Mouse (Mus musculus): ENCODE measurements at regions not wholly inside any gene's neighbourhood (a gene's known extent, or its start where the extent isn't known, plus 50 kb on each side); places are given as distances from the start of the nearest gene placed in this dataset.

DNA sequence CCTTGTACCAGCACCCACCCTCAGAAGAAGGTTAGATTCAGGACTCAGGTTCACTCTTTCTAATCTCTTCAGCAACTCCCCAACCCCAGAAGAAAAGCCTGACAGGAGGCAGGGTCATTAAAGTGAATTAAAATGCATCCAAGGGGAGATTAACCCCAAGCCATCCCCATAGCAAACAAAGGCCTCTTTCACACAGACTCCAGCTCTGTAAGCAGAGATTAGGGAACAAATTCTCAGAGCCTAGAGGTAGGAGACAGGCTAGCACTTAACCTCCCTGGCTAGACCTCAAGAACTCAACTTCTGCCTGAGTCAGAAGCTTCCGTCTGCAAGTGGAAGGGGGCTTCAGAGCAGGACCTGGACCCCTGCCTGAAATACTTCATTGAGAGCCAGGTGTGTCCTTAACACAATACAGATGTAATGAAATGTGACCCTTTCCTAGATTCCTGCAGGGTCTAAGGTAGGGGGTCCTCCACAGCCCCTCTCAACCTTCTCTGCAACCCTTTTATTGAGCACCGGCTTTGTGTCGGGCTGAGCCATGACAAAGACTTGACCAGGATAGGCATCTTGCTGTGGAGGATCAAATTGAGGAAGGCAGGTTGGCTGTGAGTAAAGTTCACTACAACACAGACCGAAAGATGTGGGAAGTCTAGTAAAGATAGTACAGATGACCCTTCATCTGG is 379.6 kb downstream of the Tns1 start:
- no peak for ATAC-seq (replicated peaks; ENCODE audit: low FRiP score, low TSS enrichment, poor library complexity, severe bottlenecking)

DNA sequence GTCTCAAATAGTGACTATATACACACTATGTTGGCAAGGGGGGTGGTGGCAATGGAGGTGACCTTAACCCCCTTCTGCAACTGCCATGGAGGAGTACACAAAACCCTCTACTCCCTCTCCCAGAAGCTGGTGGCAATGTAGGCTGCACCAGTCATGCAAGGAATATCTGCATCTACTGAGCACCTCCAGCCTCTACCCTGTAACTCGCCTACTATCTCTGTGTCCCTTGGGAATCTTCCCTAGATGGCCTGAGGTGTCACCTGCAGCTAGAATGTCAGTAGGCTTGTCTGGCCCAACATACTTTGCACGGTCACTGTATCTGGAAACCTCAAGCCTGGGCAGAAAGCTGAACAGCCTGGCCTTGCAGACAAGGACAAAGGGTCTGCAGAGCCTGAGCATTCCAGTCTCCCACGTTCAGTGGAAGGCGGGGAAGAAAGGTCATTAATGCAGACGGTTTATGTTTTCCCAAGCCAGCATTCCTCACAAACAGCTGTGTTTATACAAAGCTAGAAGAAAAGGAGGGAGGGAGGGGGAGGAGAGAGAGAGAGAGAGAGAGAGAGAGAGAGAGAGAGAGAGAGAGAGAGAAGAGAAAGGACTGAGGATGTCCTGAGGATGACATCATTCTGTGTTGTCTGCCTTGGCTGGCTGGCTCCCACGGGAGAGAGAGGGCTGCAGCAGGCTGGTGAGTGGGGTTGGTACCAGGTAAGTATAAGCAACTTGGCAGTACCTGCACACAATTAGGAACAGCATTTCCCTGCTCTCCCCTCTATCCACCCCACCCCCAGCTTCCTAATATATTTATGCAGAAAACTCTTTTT is 380.3 kb downstream of the Tns1 start:
- ATAC-seq (replicated peaks; ENCODE audit: low FRiP score, low TSS enrichment, poor library complexity, severe bottlenecking) = no peak

DNA sequence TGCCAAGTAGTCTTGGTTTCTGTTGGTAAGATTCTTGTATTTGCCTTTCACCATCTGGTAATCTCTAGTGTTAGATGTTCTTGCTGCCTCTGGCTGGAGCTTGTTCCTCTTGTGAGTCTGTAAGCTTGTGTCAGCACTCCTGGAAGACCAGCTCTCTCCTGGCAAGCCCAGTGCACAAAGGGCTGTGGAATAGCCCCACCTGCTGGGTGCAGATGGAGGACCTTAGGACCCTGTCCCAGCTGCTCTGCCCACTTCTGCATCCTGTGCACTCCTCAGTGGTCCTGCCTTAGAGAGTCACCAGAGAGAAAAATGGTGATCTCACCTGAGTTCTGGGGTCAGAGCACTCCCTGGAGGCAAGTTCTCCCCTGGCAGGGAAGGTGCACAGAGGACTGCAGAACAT is 387.2 kb downstream of the Tns1 start:
- no peak for ATAC-seq (replicated peaks; ENCODE audit: low FRiP score, low TSS enrichment, poor library complexity, severe bottlenecking)

DNA sequence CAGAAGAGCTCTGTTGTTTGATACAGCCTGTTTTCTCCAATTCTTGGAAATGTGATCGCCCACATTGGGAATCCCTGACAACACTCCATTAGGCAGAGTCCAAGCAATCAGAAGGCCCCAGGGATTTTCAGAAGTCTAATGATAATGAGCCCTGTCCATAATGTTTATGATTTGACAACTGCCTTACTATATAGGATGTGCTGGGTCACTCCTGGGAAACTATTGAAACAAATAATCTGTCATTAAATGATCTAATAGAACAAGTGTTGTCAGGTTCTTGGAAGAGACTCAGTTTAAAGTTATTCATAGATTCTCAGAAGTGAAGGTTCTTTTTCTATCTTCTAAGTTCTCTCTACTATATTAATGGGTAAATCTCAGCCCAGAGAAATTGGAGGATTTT is 395.9 kb downstream of the Tns1 start:
- ATAC-seq (replicated peaks; ENCODE audit: low FRiP score, low TSS enrichment, poor library complexity, severe bottlenecking) = no peak

DNA sequence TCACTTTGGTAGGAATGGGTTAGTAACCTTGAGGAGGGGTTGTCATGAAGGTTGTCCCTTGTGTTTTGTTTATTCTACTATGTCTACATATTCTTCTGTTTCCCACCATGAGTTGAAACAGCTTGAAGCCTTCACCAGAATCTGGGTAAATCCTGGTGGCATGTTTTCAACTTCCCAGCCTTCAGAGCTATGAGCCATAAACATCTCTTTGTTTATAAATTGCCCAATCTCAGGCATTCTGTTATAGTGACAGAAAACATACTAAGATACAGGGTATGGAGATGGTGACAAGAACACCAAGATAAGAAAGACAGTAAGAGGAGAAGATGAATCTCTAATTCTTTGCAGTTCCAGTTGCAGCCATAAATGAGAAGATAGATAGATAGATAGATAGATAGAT is 396.5 kb downstream of the Tns1 start:
- ATAC-seq (replicated peaks; ENCODE audit: low FRiP score, low TSS enrichment, poor library complexity, severe bottlenecking) = no peak

DNA sequence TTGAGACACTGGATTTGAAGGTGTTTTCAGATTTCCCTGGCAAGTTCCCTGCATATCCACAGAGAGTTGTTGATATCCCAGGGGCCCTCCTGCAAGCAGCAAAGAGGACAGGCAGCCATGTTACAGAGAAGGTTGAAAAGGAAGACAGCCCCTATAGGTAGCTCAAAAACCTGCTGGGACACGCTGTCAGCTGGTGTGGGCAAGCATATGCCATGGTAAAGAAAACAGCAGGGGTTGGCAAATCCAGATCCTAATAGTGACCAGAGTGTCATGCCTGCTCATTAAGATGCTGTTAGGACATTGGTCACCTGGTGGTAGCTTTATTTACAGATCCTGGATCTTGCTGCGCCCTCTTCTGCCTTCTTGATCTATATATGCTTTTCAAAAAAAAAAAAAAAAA is 397.6 kb downstream of the Tns1 start:
- ATAC-seq (replicated peaks; ENCODE audit: low FRiP score, low TSS enrichment, poor library complexity, severe bottlenecking) = no peak

DNA sequence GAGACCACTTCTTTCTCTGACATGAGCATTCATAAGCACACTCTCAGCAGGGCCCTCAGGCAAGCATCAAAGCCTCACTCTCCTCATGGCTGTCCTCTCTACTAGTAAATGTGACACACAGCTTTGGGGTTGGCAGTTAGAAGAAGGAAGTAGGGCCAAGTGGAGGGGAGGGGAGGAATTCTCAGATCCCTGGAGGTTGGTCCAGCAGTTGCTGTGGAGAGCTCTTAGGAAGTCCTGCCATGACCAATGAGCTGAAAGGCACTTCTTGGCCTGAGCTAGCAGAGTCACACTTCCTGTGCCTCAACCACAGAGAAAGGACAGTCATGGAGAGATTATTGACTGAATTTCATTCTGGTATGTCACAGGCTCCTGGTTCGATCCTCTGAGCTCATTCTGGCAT is 398.8 kb downstream of the Tns1 start:
- no peak for ATAC-seq (replicated peaks; ENCODE audit: low FRiP score, low TSS enrichment, poor library complexity, severe bottlenecking)

DNA sequence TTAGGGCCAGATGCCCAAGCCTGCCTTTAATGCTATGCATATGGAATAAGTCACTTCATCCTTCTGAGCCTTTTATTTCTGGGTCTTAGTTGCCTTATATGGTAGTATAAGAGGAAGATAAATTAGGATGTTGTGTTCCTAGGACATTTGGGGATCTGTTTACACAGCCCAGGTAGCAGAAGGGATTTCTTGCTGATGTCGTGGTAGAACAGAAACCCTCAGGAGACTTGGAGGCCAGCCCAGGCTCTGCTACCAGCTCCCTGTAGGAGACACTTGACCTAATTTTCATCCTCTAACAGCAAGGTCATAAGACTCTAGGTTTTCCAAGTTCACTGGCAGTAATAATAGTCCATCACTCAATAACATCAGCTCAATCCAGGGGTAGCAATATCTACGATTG is 399.7 kb downstream of the Tns1 start:
- ATAC-seq (replicated peaks; ENCODE audit: low FRiP score, low TSS enrichment, poor library complexity, severe bottlenecking) = no peak

DNA sequence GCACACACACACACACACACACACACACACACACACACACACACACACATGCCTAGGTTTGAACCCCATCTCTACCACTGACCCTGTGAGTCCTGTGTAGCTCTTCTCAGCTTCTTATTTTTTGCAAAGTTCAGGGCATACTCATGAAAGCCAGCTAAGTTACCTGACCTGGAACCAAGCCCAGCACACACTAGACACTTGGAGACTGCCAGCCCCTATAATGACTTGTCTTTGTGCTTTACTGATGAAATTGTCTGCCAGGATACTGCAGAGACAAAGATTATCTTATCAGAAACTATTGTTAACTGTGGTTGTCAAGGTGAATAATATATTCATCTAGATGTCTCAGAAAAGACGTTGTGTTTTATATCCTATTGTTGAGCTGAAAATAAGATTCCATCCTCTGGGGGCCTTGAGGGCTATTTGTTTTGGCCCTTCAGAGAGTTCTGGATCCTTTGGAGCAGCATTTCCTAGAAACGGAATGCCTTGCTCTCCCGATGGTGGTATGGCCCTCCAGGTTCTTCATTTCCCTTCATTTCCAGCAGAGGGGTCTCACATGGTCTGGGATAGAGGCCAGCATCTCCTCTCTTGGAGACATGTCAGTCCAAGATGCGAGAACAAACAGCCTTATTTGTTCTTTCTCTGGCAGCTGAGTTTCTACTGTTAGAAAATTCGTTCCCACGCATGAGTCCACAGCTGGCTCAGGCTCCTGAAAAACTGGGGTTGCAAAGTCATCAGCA is 402.6 kb downstream of the Tns1 start:
- ATAC-seq (replicated peaks; ENCODE audit: low FRiP score, low TSS enrichment, poor library complexity, severe bottlenecking) = no peak

DNA sequence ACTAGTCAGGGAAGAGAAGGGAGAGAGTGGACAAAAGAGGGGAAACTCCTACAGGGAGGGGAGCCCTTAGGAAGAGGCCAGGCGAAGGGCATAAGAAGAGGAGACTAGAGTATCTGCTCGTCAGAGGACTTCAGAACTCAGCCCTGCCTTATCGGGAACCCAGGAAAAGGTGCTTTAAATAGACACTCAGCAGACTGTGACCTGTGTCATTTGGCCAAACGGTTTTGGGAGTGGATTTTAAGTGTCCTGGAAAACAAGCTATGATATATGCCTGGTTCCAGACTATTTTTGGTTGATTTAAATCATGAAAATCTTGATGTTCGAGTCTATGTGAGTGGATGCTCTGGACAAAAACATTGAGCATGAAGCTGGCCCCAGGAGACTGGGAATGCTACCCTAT is 405.8 kb downstream of the Tns1 start:
- ATAC-seq (replicated peaks; ENCODE audit: low FRiP score, low TSS enrichment, poor library complexity, severe bottlenecking) = no peak

DNA sequence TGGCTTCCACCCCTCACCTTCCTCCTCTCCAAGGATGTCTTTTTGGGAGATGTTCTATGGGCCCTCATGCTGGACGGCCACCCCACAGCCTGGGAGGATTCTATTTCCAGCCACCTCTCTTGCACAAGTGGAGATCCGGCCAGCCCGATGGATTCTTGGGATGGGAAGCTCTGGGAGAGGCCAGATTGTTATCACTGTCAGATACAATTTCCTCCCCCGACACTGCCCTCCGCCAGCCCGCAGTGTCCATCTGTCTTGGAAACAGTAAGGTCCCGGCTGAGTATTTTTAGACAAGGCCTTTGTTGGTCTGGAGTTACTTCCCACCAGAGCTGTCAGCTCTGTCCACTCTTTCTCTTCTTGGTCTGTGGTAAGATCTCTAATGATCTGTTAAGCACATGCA is 406.8 kb downstream of the Tns1 start:
- ATAC-seq (replicated peaks; ENCODE audit: low FRiP score, low TSS enrichment, poor library complexity, severe bottlenecking) = no peak

DNA sequence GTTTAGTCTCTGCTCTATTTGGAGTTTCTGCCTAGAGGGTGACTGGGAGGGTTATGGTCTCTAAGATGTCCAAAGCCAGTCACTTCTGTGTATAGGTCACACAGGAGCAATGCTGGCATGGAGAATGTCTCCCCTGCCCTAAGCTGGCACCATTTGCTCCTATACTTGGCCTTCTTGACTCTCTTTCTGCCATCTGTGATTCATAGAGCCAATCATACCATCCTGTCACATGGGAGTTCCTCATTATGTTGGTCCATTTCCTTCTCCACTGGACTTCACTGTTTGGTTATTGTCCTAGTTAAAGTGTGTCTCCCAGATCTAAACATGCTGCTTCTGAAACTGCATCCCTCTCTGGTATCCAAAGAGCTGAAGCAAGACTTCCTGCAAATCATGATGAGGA is 407.3 kb downstream of the Tns1 start:
- ATAC-seq (replicated peaks; ENCODE audit: low FRiP score, low TSS enrichment, poor library complexity, severe bottlenecking) = no peak

DNA sequence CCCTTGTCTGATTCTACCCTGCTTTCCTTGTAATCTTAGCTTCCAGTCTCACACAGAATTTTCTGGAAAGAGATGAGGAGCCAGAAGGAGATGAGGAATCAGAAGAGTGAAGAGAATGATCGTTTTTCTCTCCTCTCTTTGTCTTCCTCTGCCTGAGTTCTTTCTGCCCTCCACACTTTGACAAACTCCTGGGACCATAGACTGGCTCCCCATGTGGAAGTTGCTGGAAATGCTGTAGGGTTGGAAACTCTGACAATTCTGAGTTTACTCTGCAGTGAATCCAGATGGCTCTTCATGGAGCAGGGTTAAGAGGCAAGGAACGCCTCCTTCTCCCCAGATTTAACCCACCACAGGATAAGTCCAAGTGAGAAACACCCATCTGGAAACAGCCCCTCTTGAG is 408.7 kb downstream of the Tns1 start:
- ATAC-seq (replicated peaks; ENCODE audit: low FRiP score, low TSS enrichment, poor library complexity, severe bottlenecking) = no peak

DNA sequence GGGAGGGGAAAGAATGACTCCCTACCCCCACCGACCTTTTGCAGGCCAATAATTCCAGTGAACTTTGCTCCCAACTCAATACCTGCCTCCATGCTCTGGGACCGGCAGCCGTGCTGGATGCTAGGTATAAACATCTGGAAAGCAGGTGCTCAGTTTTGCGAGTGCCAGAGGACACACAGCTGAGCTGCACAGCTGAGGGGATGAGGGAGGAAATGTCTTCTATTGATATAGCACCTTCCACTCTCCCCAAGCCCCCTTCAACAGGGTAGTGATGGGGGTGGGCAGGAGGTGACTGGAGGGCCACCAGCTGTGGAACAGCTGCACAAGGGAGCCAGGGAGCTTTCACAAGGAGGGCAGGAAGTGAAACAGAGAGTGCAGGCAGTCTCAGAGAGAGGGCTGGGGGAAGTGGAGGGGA is 421.8 kb downstream of the Tns1 start:
- no peak for ATAC-seq (replicated peaks; ENCODE audit: low FRiP score, low TSS enrichment, poor library complexity, severe bottlenecking)

DNA sequence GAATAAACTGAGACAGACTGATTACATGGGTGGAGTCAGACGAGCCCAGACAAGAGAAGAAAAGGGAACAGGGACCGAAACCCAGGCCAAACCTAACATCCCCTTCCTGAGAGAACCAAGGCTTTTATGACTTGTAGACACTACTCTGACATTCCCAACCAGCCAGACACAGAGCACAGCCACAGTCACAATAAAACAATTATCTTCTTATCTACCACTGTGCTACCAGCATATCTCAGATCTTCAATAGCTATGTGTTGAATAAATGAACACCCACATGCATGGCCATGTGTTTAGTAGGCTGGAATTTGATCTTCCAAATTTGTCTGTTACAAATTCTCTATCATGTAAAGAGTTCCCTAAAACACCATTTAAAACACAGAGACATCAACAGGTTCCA is 430.7 kb downstream of the Tns1 start:
- no peak for ATAC-seq (replicated peaks; ENCODE audit: low FRiP score, low TSS enrichment, poor library complexity, severe bottlenecking)

DNA sequence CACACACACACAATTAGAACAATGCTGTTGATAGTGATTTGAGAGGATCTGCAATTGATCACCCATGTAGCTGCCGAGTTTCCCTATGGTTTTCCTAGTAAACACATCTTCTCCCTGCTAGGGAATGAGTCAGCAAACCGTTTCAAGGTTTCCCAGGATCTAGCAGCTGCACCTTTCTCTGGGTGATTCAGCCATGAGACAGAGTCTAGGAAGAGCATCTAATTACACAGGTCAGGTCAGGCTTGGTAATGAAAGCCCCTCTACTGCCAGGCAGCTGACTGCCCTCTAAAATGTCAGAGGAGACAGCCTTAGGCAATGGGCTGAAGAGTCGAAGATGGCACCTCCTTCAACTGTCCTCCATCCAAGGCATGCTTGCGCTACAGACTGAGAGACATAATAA is 438.5 kb downstream of the Tns1 start:
- no peak for ATAC-seq (replicated peaks; ENCODE audit: low FRiP score, low TSS enrichment, poor library complexity, severe bottlenecking)

DNA sequence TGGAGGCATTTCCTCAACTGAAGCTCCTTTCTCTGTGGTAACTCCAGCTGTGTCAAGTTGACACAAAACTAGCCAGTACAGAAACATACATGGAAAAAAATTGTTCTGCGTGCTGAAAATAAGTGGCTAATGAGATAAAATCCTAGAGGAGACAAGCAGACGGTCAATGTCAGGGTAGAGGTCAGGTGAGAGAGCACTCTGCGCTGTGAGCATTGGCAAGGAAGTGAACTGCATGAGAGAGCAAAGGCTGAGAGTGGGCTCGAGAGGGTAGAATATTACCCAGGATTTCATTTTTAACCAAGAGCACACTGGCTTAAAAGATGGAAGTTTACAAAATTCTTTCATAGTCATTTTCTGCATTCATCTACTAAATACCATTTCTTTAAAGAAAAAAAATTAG is 439.2 kb downstream of the Tns1 start:
- ATAC-seq (replicated peaks; ENCODE audit: low FRiP score, low TSS enrichment, poor library complexity, severe bottlenecking) = no peak

DNA sequence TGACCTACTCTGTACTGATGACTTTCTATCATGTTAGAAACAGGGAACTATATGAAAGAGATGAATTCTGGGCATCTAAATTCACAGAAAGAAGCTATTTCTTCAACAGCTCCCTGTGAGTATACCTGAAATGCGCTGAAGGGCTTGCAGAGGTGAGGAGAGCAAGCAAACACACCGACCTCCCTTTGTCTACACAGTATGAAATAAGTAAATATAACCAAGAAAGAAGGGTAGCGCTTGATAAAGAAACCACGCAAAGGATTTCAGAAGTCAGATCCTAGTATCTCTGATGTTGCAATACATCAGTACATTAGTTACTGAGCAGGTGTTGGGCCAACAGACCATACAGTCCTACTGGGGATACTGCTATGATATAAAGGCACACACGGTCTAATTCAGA is 440.1 kb downstream of the Tns1 start:
- ATAC-seq (replicated peaks; ENCODE audit: low FRiP score, low TSS enrichment, poor library complexity, severe bottlenecking) = no peak

DNA sequence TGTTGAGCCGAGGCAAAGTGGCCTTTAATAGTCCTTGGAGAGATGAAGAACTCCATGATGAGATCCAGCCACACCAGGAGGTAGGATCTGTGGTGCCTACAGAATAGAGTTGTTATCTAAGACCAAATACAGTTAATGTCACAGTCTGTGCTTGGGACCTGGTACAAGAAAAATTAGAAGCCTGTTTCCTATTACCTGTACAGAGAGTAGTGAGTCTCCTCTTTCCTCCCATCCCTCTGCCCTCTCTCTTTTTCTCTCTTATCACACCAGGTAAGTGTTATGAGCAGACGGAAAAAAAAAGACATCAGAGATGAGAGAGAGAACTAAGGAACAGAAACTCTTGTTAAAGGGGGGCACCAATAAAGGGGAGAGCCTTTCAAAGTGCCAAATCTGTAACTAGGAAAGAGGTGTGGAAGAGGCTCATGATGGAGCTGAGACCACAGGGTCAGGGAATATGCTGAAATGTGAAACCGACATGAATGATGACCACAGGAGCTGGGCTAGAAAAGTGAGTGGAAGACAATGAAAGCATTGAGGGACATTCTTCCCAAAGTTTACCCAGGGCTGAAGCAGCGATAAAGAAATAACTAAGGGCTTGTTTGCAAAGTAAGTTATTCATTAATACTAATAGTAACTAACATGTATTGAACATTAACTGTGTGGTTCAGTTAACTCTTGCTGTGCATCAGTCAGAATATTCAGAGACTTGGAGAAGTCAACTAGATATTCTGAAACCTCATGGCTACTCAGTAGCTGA is 440.9 kb downstream of the Tns1 start:
- no peak for ATAC-seq (replicated peaks; ENCODE audit: low FRiP score, low TSS enrichment, poor library complexity, severe bottlenecking)

DNA sequence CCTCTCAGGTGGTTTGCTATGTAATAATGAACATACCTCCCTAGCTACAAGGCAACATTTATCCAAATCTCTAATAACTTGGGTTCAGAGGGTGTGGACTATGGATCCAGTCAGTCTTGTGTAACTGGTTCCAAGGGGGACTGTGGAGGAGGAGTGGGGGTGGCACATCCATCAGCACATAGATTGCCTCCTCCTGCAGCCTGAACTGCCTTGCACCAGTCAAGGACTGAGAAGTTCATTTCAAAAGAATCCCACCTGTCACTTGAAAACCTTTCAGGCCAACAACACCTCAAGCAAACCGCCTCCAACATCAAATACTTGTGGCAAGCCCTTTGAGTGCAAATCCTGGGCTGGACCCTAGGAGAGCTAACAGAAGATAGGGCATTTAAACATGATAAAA is 442.6 kb downstream of the Tns1 start:
- no peak for ATAC-seq (replicated peaks; ENCODE audit: low FRiP score, low TSS enrichment, poor library complexity, severe bottlenecking)

Data from megakaryocyte-erythroid progenitor cell, adult 5-6 weeks (primary cell).